Mouse (Mus musculus): ENCODE results near the gene Nsg1. TPM values are rescaled to one million over a fixed set of nuclear protein-coding genes. Genes with fewer than 3 reads are reported as not detected.

Nsg1 gene
- total RNA-seq, 2 experiments from 2014 or later: 460 to 493 TPM

- intact Hi-C loops (cut with DNase I): loop anchor here (10.0 kb wide), 1 partner anchor 337 kb away; no protein-coding TSS in a partner anchor
- no peak for DNase-seq (ENCODE audit: low spot score in 2 of 2)
Observed at GRCm38 (mm10) chr5:38091046-38091965, 68.4 kb downstream of the Nsg1 start.

GRCm38 (mm10) chr5:38090581-38090980, 69.1 kb downstream of the Nsg1 start:
- intact Hi-C loops (cut with DNase I): loop anchor here (10.0 kb wide), 1 partner anchor 336 kb away; no protein-coding TSS in a partner anchor
- no peak for DNase-seq (ENCODE audit: low spot score in 2 of 2)

DNA sequence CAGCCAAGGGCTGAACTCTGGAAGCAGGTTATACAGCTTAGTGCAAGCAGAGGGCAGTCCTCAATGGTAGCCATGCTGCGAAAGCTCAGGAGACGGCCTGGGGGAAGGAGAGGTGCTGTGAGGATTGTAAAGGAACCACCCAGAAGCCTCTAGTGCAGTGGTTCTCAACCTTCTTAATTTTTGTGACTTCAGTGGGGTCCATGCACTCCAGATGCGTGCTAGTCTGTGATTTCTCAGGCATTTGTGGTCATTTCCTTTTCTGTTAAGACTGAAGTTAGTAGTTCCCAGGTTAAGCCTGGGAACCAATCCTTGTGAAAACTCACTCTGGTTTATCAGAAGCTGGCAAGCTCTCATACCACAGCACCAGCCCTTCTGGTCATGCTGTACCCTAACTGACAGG, 69.6 kb downstream of the Nsg1 start:
- intact Hi-C loops (cut with DNase I): loop anchor here (10.0 kb wide), 1 partner anchor 335 kb away; no protein-coding TSS in a partner anchor
- DNase-seq (ENCODE audit: low spot score in 2 of 2): no peak

Other genes with a start within 250 kb of the Nsg1 start
- gene Stx18, start 121.2 kb downstream of the Nsg1 start, total RNA-seq (2021): 10 to 100 TPM; 32.5 to 41.2 TPM
- gene Zbtb49, start 60.5 kb upstream of the Nsg1 start, total RNA-seq (2021): 10 to 100 TPM; 15.5 to 21.4 TPM
- 10 to 100 TPM in 1 of 2 experiments, 1 to 10 TPM in 1; 9.6 to 11.4 TPM for gene Lyar, start 60.6 kb upstream of the Nsg1 start, total RNA-seq (2021)
- 10 to 100 TPM; 31.6 to 35.4 TPM for gene Tmem128, start 100.3 kb upstream of the Nsg1 start, total RNA-seq (2021)
- not detected for gene Otop1, start 116.1 kb upstream of the Nsg1 start, total RNA-seq (2021)
- 1 to 10 TPM; 2.2 to 2.6 TPM for gene Drd5, start 159.5 kb upstream of the Nsg1 start, total RNA-seq (2021)